Mouse (Mus musculus): Measurements from ENCODE around the gene Rnf208. TPM values are rescaled to one million over a fixed set of nuclear protein-coding genes. Genes with fewer than 3 reads are reported as not detected.

Rnf208 gene
- 3.7 and 5.2 TPM in 2 replicates for polyA plus RNA-seq (2015; fragmentation: Nextera tagmentation; extraction: Ambion mirVana)

DNA sequence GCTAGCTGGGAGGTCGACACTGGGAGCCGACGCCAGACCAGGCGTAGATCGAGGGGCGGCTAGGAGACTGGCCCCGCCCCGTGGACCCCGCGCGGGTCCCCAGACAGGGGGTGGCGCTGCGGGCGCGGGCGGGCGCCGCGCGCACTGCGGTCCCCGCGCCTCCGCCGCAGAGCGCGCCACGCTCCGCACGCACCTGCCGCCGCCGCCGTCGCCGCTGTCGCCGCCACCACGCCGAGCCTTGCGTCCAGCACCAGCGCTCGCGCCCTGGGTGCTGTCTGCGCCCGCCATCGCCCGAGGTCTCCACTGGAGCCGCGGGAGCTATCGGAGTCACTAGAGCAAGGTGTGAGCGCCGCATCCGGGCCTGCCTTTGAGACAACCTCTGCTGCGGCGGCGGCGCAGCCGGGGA lies at the start of gene Rnf208, which contains the start of gene Cysrt1:
Rnf208 (plus strand) TSS at position 155 of the 406 bp plus-strand sequence.
Cysrt1 (minus strand) TSS at position 352 of the 406 bp plus-strand sequence.
- H3K4me1 ChIP-seq (ENCODE audit: control insufficient read depth, insufficient read depth, low read length), result peaks cover 13% of the 10 kb centered on the region
- peak within 1 kb of the TSS; percentile 95 for H3K4me2 ChIP-seq (ENCODE audit: low read depth, low read length)
- H3K9ac ChIP-seq (ENCODE audit: low read length), result peak within 1 kb of the TSS; percentile 68
- H3K36me3 ChIP-seq (ENCODE audit: control insufficient read depth, insufficient read depth), result peaks cover 4% of the 10 kb centered on the region; the same call in 1 of the 2 replicates
- H3K9me3 ChIP-seq (replicated peaks; ENCODE audit: control insufficient read depth, low read length), result no peaks in the 10 kb centered on the region
- ATAC-seq (replicated peaks; ENCODE audit: extremely low read depth, insufficient read depth, low FRiP score), result no peak
- H3K27ac ChIP-seq (ENCODE audit: low read length), result no peak within 1 kb of the TSS
- peaks cover 16% of the 10 kb centered on the region; the same call in 1 of the 2 replicates for H3K27me3 ChIP-seq (ENCODE audit: control insufficient read depth, insufficient read depth, low read length)
- peak within 1 kb of the TSS; percentile 62 for H3K4me3 ChIP-seq (ENCODE audit: low read length)
- WGBS, result under 1% methylated on average over 47 of the region's 59 CpGs

DNA sequence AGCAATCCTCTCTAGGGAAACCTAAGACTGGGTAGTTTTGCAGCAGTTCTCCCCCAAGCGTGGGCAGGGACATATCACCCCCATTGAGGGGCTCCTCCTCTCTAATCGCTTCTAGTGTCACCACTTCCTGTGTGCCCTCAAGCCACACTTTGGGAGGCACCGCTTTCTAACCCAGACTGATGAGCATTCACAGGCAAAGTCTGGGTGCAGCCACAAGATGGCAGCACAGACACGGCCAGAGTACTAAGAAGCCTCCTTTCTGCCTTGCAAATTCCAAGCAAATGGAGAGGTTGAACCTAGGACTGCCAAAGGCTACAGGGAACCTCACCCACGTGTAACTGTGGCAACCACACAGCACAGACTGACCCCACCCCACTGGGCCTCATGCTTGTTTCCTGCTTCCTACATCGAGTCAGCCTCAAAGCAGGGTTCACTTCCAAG lies 48.7 kb upstream of the Rnf208 start:
- Histone ChIP-seq H3K27ac (ENCODE audit: low read length) (no peak overlapping the region; the same call in 1 of the 2 replicates), H3K9ac (ENCODE audit: low read length) (peak overlapping the region; percentile 42; the same call in 1 of the 2 replicates), H3K4me3 (ENCODE audit: low read length) (0 out of 2 replicates have a peak overlapping the region, but pooled peaks have one; percentile 9), H3K27me3 (ENCODE audit: control insufficient read depth, insufficient read depth, low read length) (peaks cover 13% of the 10 kb centered on the region), H3K36me3 (ENCODE audit: control insufficient read depth, insufficient read depth) (no peaks in the 10 kb centered on the region), H3K4me1 (ENCODE audit: control insufficient read depth, insufficient read depth, low read length) (peaks cover 28% of the 10 kb centered on the region), H3K4me2 (ENCODE audit: low read depth, low read length) (peak overlapping the region; percentile 64), H3K9me3 (replicated peaks; ENCODE audit: control insufficient read depth, low read length) (no peaks in the 10 kb centered on the region)
- ATAC-seq (replicated peaks; ENCODE audit: extremely low read depth, insufficient read depth, low FRiP score), result peak; percentile 58
- 2% methylated on average over 6 of the region's 6 CpGs for WGBS

DNA sequence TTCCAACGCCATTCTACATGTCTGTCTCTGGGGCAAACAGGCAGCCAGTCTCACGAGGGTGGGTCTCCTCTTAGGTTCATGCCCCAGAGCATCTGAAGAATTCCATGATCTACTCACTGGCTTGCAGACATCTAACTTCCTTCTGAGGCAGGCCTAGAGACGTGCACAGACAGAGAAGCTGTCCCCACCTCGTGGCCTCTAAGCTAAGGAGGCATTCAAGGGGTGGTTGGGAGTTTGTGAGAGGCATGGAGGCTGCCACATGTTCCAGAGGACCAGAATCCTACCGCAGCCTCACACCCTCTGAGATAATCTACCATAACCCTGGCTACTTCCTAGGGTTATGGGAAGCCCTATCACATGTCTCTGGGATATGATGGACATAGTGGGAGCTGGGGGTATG lies 48.0 kb upstream of the Rnf208 start:
- H3K36me3 ChIP-seq (ENCODE audit: control insufficient read depth, insufficient read depth), result no peaks in the 10 kb centered on the region
- peaks cover 13% of the 10 kb centered on the region for H3K27me3 ChIP-seq (ENCODE audit: control insufficient read depth, insufficient read depth, low read length)
- no peaks in the 10 kb centered on the region for H3K9me3 ChIP-seq (replicated peaks; ENCODE audit: control insufficient read depth, low read length)
- WGBS, result 60% methylated on average over 5 of the region's 5 CpGs
- peak overlapping the region; percentile 64 for H3K4me2 ChIP-seq (ENCODE audit: low read depth, low read length)
- H3K27ac ChIP-seq (ENCODE audit: low read length), result peak overlapping the region; percentile 90
- peaks cover 28% of the 10 kb centered on the region for H3K4me1 ChIP-seq (ENCODE audit: control insufficient read depth, insufficient read depth, low read length)
- peak overlapping the region; percentile 42 for H3K9ac ChIP-seq (ENCODE audit: low read length)
- no peak for ATAC-seq (replicated peaks; ENCODE audit: extremely low read depth, insufficient read depth, low FRiP score)
- peak overlapping the region; percentile 48; the same call in 1 of the 2 replicates for H3K4me3 ChIP-seq (ENCODE audit: low read length)

DNA sequence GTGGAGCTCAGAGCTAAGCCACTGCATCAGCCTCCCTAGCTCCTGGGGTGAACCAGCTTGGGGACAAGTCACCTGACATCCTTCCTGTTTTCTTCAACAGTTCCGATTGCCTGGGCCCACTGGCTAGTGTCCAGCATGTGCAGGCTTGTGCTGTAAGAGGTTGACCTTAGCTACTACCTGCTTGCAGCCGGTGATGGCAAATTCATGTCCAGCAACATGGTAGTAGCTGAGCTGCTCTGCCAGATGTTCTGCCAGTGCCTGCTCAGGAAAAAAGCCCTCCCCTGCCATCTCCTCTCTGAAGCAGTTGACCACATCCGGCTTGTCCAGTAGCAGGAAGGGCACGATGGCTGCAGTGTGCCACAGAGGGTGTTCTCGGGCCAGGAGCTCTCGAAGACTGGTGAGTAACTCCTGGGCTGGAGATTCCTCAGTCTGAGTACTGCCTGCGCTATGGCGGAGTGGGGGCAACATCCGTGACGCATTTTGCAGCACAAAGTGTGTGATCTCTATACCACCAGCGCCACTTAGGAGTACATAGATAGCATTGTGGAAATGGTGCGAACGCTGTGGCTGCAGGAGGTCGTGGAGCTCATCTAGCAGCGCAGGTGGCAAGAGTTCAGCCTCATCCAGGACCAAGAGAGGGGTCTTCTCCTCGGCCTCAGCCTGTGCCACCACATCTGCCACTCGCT lies 47.4 kb upstream of the Rnf208 start:
- ATAC-seq (replicated peaks; ENCODE audit: extremely low read depth, insufficient read depth, low FRiP score), result no peak
- Histone ChIP-seq H3K27ac (ENCODE audit: low read length) (peak overlapping the region; percentile 90), H3K36me3 (ENCODE audit: control insufficient read depth, insufficient read depth) (peaks cover 3% of the 10 kb centered on the region), H3K27me3 (ENCODE audit: control insufficient read depth, insufficient read depth, low read length) (peaks cover 13% of the 10 kb centered on the region), H3K4me3 (ENCODE audit: low read length) (peak overlapping the region; percentile 48), H3K4me1 (ENCODE audit: control insufficient read depth, insufficient read depth, low read length) (peaks cover 28% of the 10 kb centered on the region), H3K9me3 (replicated peaks; ENCODE audit: control insufficient read depth, low read length) (no peaks in the 10 kb centered on the region), H3K4me2 (ENCODE audit: low read depth, low read length) (peak overlapping the region; percentile 64), H3K9ac (ENCODE audit: low read length) (peak overlapping the region; percentile 67)
- 74% methylated on average over 17 of the region's 17 CpGs for WGBS

DNA sequence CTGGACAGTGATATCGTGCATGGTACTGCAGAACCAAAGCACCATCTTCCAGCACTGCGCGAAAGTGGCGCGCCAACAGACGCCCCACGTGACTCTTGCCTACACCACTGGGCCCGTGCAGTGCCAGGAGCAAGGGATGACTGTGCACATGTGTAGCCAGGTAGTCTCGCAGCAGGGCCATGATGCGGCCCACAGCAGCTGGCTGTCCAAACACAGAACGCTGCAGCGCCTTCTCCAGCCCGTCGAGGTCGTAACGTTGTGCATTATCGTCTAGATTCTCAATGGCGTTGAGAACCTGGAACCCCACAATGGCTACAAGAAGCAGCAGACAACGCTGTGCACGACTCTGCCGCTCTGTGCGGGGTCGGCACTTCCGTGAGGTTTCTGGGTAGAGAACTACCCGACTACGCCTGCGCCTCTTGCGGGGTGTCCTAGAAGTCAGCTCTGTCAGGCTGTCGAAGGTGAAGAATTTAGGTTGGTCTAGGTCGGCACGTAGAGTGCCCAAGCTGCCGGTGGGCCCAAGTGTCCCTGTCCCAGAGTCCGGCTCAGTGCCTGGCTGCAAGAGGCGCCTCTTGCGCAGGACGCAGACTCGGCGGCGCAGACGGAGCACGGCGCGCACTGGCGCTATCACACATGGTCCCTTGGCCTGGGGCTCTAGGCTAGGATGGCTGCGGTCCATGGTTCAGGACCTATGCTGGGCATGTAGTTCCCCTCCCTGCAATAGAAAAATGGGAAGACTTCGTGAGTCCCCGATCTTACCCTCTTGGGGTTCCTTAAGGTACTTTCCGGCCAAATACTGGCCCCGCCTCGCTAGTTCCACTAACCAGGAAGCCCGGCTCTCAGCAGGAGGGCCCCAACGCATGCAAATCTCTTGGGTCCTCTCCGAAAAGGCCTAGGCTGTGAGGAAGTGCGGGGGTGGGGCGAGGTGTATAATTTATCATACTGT lies 46.6 kb upstream of the Rnf208 start:
- H3K9me3 ChIP-seq (replicated peaks; ENCODE audit: control insufficient read depth, low read length), result no peaks in the 10 kb centered on the region
- H3K9ac ChIP-seq (ENCODE audit: low read length), result peak overlapping the region; percentile 67
- ATAC-seq (replicated peaks; ENCODE audit: extremely low read depth, insufficient read depth, low FRiP score), result 0 out of 2 replicates have a peak, but pooled peaks have one; percentile 14
- peaks cover 13% of the 10 kb centered on the region for H3K27me3 ChIP-seq (ENCODE audit: control insufficient read depth, insufficient read depth, low read length)
- H3K4me1 ChIP-seq (ENCODE audit: control insufficient read depth, insufficient read depth, low read length), result peaks cover 28% of the 10 kb centered on the region
- peak overlapping the region; percentile 90 for H3K27ac ChIP-seq (ENCODE audit: low read length)
- H3K4me3 ChIP-seq (ENCODE audit: low read length), result peak overlapping the region; percentile 48
- peak overlapping the region; percentile 64 for H3K4me2 ChIP-seq (ENCODE audit: low read depth, low read length)
- 15% methylated on average over 55 of the region's 55 CpGs for WGBS
- H3K36me3 ChIP-seq (ENCODE audit: control insufficient read depth, insufficient read depth), result peaks cover 11% of the 10 kb centered on the region

DNA sequence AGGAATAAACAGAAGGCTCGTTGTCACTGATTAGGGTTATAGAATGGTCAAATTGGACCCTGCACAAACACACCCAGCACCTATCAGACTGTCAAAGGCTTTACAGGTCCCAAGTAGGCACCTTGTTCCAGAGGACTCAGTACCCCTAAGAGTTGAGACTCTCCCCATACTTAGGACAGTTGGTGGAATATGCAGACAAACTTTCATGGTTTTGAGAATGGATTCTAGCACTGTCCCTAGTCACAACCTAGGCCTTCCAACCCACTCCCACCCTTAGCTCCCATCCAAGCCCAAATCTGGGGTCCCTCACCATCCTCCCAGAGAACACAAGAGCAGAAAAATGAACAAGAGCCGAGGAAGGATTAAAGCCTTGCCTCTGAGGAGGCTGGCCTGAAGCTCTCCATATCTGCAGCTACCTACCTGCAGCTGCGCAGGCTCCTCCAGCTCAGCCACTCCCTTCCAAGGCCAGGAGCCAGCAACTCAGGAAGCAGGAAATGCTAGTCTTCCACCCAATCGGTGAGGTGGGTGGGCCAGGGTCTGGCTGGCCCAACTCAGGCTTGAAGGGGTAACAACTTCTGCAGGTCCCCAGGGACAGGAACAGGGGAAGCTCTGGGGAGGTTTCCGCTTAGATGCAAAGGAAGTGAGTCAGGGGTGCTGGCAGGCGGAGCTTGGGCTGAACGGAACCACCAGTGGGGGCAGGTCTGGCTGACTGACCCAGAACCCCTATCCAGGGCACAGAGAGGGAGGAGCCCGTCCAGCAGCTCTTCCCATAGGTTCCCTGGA lies 45.7 kb upstream of the Rnf208 start, which contains the start of gene Tor4a:
Tor4a (minus strand) TSS at position 715 of the 783 bp plus-strand sequence.
- H3K27ac ChIP-seq (ENCODE audit: low read length), result peak within 1 kb of the TSS; percentile 90
- ATAC-seq (replicated peaks; ENCODE audit: extremely low read depth, insufficient read depth, low FRiP score), result peak; percentile 64
- peaks cover 13% of the 10 kb centered on the region for H3K27me3 ChIP-seq (ENCODE audit: control insufficient read depth, insufficient read depth, low read length)
- H3K36me3 ChIP-seq (ENCODE audit: control insufficient read depth, insufficient read depth), result peaks cover 19% of the 10 kb centered on the region
- peak within 1 kb of the TSS; percentile 67 for H3K9ac ChIP-seq (ENCODE audit: low read length)
- WGBS, result 13% methylated on average over 8 of the region's 8 CpGs
- peaks cover 28% of the 10 kb centered on the region for H3K4me1 ChIP-seq (ENCODE audit: control insufficient read depth, insufficient read depth, low read length)
- H3K9me3 ChIP-seq (replicated peaks; ENCODE audit: control insufficient read depth, low read length), result no peaks in the 10 kb centered on the region
- peak within 1 kb of the TSS; percentile 64 for H3K4me2 ChIP-seq (ENCODE audit: low read depth, low read length)
- peak within 1 kb of the TSS; percentile 48 for H3K4me3 ChIP-seq (ENCODE audit: low read length)

DNA sequence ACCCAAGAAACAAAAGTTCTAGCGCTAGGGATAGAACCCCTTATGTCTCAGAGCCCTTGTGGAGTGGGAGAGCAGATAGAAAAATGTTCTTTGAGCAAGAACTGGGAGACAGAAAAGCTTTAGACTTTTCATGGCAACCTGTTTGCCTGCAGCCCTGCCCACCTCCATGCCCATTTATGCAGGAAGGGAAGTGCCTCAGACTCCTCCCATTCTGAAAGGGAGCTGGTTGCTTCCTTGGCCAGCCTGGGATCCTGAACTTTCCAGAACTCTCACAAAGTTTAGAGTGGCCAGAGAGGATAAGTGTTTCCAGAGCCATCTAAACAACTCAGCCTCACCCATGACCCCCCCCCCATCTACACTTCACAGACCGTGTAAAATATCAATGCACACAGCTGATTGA lies 44.9 kb upstream of the Rnf208 start:
- Histone ChIP-seq H3K27ac (ENCODE audit: low read length) (peak overlapping the region; percentile 90), H3K4me2 (ENCODE audit: low read depth, low read length) (peak overlapping the region; percentile 64), H3K9me3 (replicated peaks; ENCODE audit: control insufficient read depth, low read length) (no peaks in the 10 kb centered on the region), H3K4me1 (ENCODE audit: control insufficient read depth, insufficient read depth, low read length) (peaks cover 28% of the 10 kb centered on the region), H3K4me3 (ENCODE audit: low read length) (peak overlapping the region; percentile 48; the same call in 1 of the 2 replicates), H3K36me3 (ENCODE audit: control insufficient read depth, insufficient read depth) (peaks cover 21% of the 10 kb centered on the region), H3K27me3 (ENCODE audit: control insufficient read depth, insufficient read depth, low read length) (peaks cover 13% of the 10 kb centered on the region), H3K9ac (ENCODE audit: low read length) (no peak overlapping the region)
- no peak for ATAC-seq (replicated peaks; ENCODE audit: extremely low read depth, insufficient read depth, low FRiP score)
- 23% methylated on average over 2 of the region's 2 CpGs for WGBS

DNA sequence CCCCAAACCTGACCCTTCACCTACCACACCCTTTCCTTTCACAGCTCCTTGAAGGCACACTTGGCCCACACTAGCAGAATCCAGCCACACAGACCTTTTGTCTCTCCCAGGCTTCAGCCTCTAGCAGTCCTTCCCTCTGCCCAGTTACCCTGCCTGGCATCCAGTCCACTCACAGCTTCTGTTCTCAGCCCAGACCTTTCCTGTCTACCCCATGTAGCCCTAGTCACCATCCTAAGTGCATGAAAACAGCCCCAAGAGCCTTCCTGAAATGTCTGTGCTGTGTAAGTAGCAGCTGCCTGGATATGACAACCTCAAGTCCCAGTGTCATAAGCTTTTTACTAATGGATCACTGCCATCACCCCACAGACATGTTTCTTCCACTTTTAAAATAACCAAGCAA lies 44.1 kb upstream of the Rnf208 start:
- peaks cover 28% of the 10 kb centered on the region for H3K4me1 ChIP-seq (ENCODE audit: control insufficient read depth, insufficient read depth, low read length)
- H3K4me3 ChIP-seq (ENCODE audit: low read length), result no peak overlapping the region
- H3K36me3 ChIP-seq (ENCODE audit: control insufficient read depth, insufficient read depth), result peaks cover 28% of the 10 kb centered on the region
- H3K4me2 ChIP-seq (ENCODE audit: low read depth, low read length), result no peak overlapping the region
- peak overlapping the region; percentile 90 for H3K27ac ChIP-seq (ENCODE audit: low read length)
- H3K27me3 ChIP-seq (ENCODE audit: control insufficient read depth, insufficient read depth, low read length), result peaks cover 13% of the 10 kb centered on the region
- no peaks in the 10 kb centered on the region for H3K9me3 ChIP-seq (replicated peaks; ENCODE audit: control insufficient read depth, low read length)
- no peak overlapping the region for H3K9ac ChIP-seq (ENCODE audit: low read length)
- ATAC-seq (replicated peaks; ENCODE audit: extremely low read depth, insufficient read depth, low FRiP score), result no peak

Data from heart, embryonic 16.5 days (tissue).